Mouse (Mus musculus) hindbrain, embryonic 14.5 days (tissue): ENCODE data around the gene Cstb. TPM values are rescaled to one million over a fixed set of nuclear protein-coding genes. Genes with fewer than 3 reads are reported as not detected.

Experiments
- ATAC-seq: fragments of 200-750 bp; cut with Nextera tagmentation; 2 replicates; pipeline ENCODE4 v1.8.0; 2017; ENCODE audit warnings: moderate number of reproducible peaks, mild to moderate bottlenecking, moderate TSS enrichment, moderate library complexity; ENCODE audit not compliant: low FRiP score
- DNase-seq: peaks from one replicate; pipeline ENCODE4 v3.0.0-alpha.2; 2015; ENCODE audit warnings: low spot score
- H3K27ac ChIP-seq: fragments of 300-500 bp; sonication (generic); 2 replicates; pipeline ENCODE4 v1.5.1; 2014; ENCODE audit warnings: mild to moderate bottlenecking, moderate library complexity
- H3K27me3 ChIP-seq: fragments of 300-500 bp; sonication (generic); 2 replicates; pipeline ENCODE4 v1.6.1; 2014; ENCODE audit warnings: mild to moderate bottlenecking, low read length, mixed read lengths; ENCODE audit not compliant: control insufficient read depth, insufficient read depth
- H3K36me3 ChIP-seq: fragments of 300-500 bp; sonication (generic); replicated peaks from 2 replicates; pipeline ENCODE4 v1.6.1; 2014; ENCODE audit not compliant: control insufficient read depth, insufficient read depth
- H3K4me1 ChIP-seq: fragments of 300-500 bp; sonication (generic); replicated peaks from 2 replicates; pipeline ENCODE4 v1.6.1; 2014; ENCODE audit warnings: antibody characterized with exemption, low read length, mixed read lengths; ENCODE audit not compliant: control insufficient read depth, insufficient read depth
- H3K4me2 ChIP-seq: fragments of 300-500 bp; sonication (generic); replicated peaks from 2 replicates; pipeline ENCODE4 v1.6.1; 2014; ENCODE audit warnings: mild to moderate bottlenecking, moderate library complexity
- H3K4me3 ChIP-seq: fragments of 300-500 bp; sonication (generic); replicated peaks from 2 replicates; pipeline ENCODE4 v1.5.1; 2014; ENCODE audit warnings: mild to moderate bottlenecking, low read length
- H3K9ac ChIP-seq: fragments of 300-500 bp; sonication (generic); 2 replicates; pipeline ENCODE4 v1.6.1; 2014
- H3K9me3 ChIP-seq: fragments of 300-500 bp; sonication (generic); 2 replicates; pipeline ENCODE4 v1.6.1; 2016; ENCODE audit warnings: low read length; ENCODE audit not compliant: control insufficient read depth
- WGBS: fragments of 180-500 bp; shearing (Covaris S2); extraction: QIAGEN DNeasy Blood & Tissue Kit; methylation state at CpG from one replicate; pipeline ENCODE4 v1.1.7; 2014; 5-methylcytosine and 5-hydroxymethylcytosine counted together
- polyA plus RNA-seq: library from polyadenylated mRNA; unstranded; fragments of >200 nt; fragmentation: Nextera tagmentation; extraction: Ambion mirVana; gene quantifications from 2 replicates; pipeline ENCODE4 v1.2.1, GENCODE M21; 2014

The Cstb gene
- polyA plus RNA-seq, 1 experiment from 2014 or later = 119 TPM

- WGBS = 4% methylated on average over 17 of the region's 17 CpGs
- H3K9ac ChIP-seq = no peak overlapping the region
Observed at GRCm38 (mm10) chr10:78395819-78396624, 29.4 kb upstream of the Cstb start.

GRCm38 (mm10) chr10:78396625-78396885 is 28.9 kb upstream of the Cstb start:
- WGBS = 44% methylated on average over 4 of the region's 4 CpGs
- DNase-seq (no peak), ATAC-seq (peak; percentile 48)
- peaks cover 10% of the 10 kb centered on the region for H3K27me3 ChIP-seq
- H3K4me2 ChIP-seq = peak overlapping the region; percentile 29
- H3K4me1 ChIP-seq = peaks cover 9% of the 10 kb centered on the region; the same call in 1 of the 2 replicates
- no peak overlapping the region for H3K4me3 ChIP-seq
- H3K9me3 ChIP-seq = no peaks in the 10 kb centered on the region
- H3K36me3 ChIP-seq = peaks cover 26% of the 10 kb centered on the region
- no peak overlapping the region for H3K9ac ChIP-seq
- H3K27ac ChIP-seq = no peak overlapping the region

More at GRCm38 (mm10) chr10:78395819-78396624, 29.4 kb upstream of the Cstb start:
- Histone ChIP-seq H3K4me3 (no peak overlapping the region), H3K4me2 (peak overlapping the region; percentile 33), H3K9me3 (no peaks in the 10 kb centered on the region), H3K27ac (peak overlapping the region; percentile 58; the same call in 1 of the 2 replicates), H3K4me1 (peaks cover 9% of the 10 kb centered on the region; the same call in 1 of the 2 replicates), H3K36me3 (peaks cover 20% of the 10 kb centered on the region), H3K27me3 (peaks cover 15% of the 10 kb centered on the region)
- peak; percentile 88 for ATAC-seq
- DNase-seq = peak; percentile 99

GRCm38 (mm10) chr10:78399090-78399657 is 26.3 kb upstream of the Cstb start:
- Histone ChIP-seq H3K36me3 (peaks cover 51% of the 10 kb centered on the region), H3K4me1 (peaks cover 9% of the 10 kb centered on the region; the same call in 1 of the 2 replicates), H3K4me2 (no peak overlapping the region), H3K9ac (no peak overlapping the region), H3K4me3 (no peak overlapping the region), H3K27me3 (no peaks in the 10 kb centered on the region), H3K9me3 (no peaks in the 10 kb centered on the region), H3K27ac (0 out of 2 replicates have a peak overlapping the region, but pooled peaks have one; percentile 3)
- DNase-seq = no peak
- WGBS = 38% methylated on average over 17 of the region's 17 CpGs
- ATAC-seq = no peak

GRCm38 (mm10) chr10:78401127-78401526 is 24.3 kb upstream of the Cstb start:
- 89% methylated on average over 2 of the region's 2 CpGs for WGBS
- Histone ChIP-seq H3K4me1 (0 out of 2 replicates have a peak, but pooled peaks cover 5% of the 10 kb centered on the region), H3K27me3 (no peaks in the 10 kb centered on the region), H3K36me3 (peaks cover 69% of the 10 kb centered on the region), H3K9me3 (no peaks in the 10 kb centered on the region), H3K4me3 (no peak overlapping the region), H3K9ac (no peak overlapping the region), H3K4me2 (no peak overlapping the region), H3K27ac (no peak overlapping the region)
- no peak for ATAC-seq
- DNase-seq = no peak

GRCm38 (mm10) chr10:78402301-78402922 is 23.1 kb upstream of the Cstb start:
- H3K27me3 ChIP-seq = no peaks in the 10 kb centered on the region
- DNase-seq (no peak), ATAC-seq (no peak)
- WGBS = 94% methylated on average over 14 of the region's 14 CpGs
- H3K27ac ChIP-seq = no peak overlapping the region
- H3K4me3 ChIP-seq = no peak overlapping the region
- no peaks in the 10 kb centered on the region for H3K4me1 ChIP-seq
- H3K9ac ChIP-seq = no peak overlapping the region
- H3K36me3 ChIP-seq = peaks cover 82% of the 10 kb centered on the region
- H3K4me2 ChIP-seq = no peak overlapping the region
- H3K9me3 ChIP-seq = no peaks in the 10 kb centered on the region

- H3K4me2 ChIP-seq = no peak overlapping the region
- no peak for DNase-seq
- peaks cover 97% of the 10 kb centered on the region for H3K36me3 ChIP-seq
- no peaks in the 10 kb centered on the region for H3K9me3 ChIP-seq
- ATAC-seq = no peak
- H3K4me1 ChIP-seq = peaks cover 2% of the 10 kb centered on the region; the same call in 1 of the 2 replicates
- no peak overlapping the region for H3K27ac ChIP-seq
- no peak overlapping the region for H3K4me3 ChIP-seq
- no peaks in the 10 kb centered on the region for H3K27me3 ChIP-seq
- WGBS = 94% methylated on average over 6 of the region's 6 CpGs
- H3K9ac ChIP-seq = no peak overlapping the region
Observed at GRCm38 (mm10) chr10:78406152-78406551, 19.3 kb upstream of the Cstb start.

GRCm38 (mm10) chr10:78407132-78407531 is 18.3 kb upstream of the Cstb start:
- Histone ChIP-seq H3K4me2 (no peak overlapping the region), H3K27me3 (no peaks in the 10 kb centered on the region), H3K4me1 (peaks cover 11% of the 10 kb centered on the region), H3K9me3 (no peaks in the 10 kb centered on the region), H3K4me3 (no peak overlapping the region), H3K9ac (no peak overlapping the region), H3K36me3 (peaks cover 87% of the 10 kb centered on the region), H3K27ac (no peak overlapping the region)
- ATAC-seq (no peak), DNase-seq (no peak)
- 92% methylated on average over 4 of the region's 4 CpGs for WGBS

- H3K9ac ChIP-seq = no peak overlapping the region
- no peak overlapping the region for H3K4me2 ChIP-seq
- peaks cover 11% of the 10 kb centered on the region for H3K4me1 ChIP-seq
- no peak overlapping the region for H3K4me3 ChIP-seq
- no peaks in the 10 kb centered on the region for H3K27me3 ChIP-seq
- DNase-seq (no peak), ATAC-seq (no peak)
- peaks cover 67% of the 10 kb centered on the region for H3K36me3 ChIP-seq
- H3K27ac ChIP-seq = no peak overlapping the region
- H3K9me3 ChIP-seq = no peaks in the 10 kb centered on the region
- 85% methylated on average over 9 of the region's 9 CpGs for WGBS
Observed at GRCm38 (mm10) chr10:78409035-78409788, 16.3 kb upstream of the Cstb start.

- H3K4me3 ChIP-seq = peak overlapping the region; percentile 74
- H3K9me3 ChIP-seq = no peaks in the 10 kb centered on the region
- ATAC-seq = no peak
- no peak for DNase-seq
- H3K27ac ChIP-seq = peak overlapping the region; percentile 84
- H3K9ac ChIP-seq = peak overlapping the region; percentile 75
- H3K4me2 ChIP-seq = peak overlapping the region; percentile 70
- peaks cover 42% of the 10 kb centered on the region for H3K36me3 ChIP-seq
- no peaks in the 10 kb centered on the region for H3K27me3 ChIP-seq
- H3K4me1 ChIP-seq = peaks cover 11% of the 10 kb centered on the region
- WGBS = 16% methylated on average over 8 of the region's 8 CpGs
Observed at GRCm38 (mm10) chr10:78411851-78412250, 13.6 kb upstream of the Cstb start.
